Mouse (Mus musculus) stomach, embryonic 16.5 days (tissue): ENCODE results near the gene Tmem38b. TPM values are rescaled to one million over a fixed set of nuclear protein-coding genes. Genes with fewer than 3 reads are reported as not detected.

ENCODE experiments used
- ATAC-seq: fragments of 200-750 bp; cut with Nextera tagmentation; 2 replicates; pipeline ENCODE4 v1.8.0; 2017; ENCODE audit warnings: moderate number of reproducible peaks, moderate TSS enrichment; ENCODE audit not compliant: insufficient read depth, low FRiP score
- H3K27ac ChIP-seq: fragments of 300-500 bp; sonication (generic); 2 replicates; pipeline ENCODE4 v1.5.1; 2014; ENCODE audit warnings: low read length
- H3K27me3 ChIP-seq: fragments of 300-500 bp; sonication (generic); 2 replicates; pipeline ENCODE4 v1.6.1; 2014; ENCODE audit warnings: low read length, control low read depth, mixed read lengths; ENCODE audit not compliant: control insufficient read depth, insufficient read depth
- H3K36me3 ChIP-seq: fragments of 300-500 bp; sonication (generic); 2 replicates; pipeline ENCODE4 v1.6.1; 2014; ENCODE audit warnings: low read length; ENCODE audit not compliant: control insufficient read depth, insufficient read depth
- H3K4me1 ChIP-seq: fragments of 300-500 bp; sonication (generic); 2 replicates; pipeline ENCODE4 v1.6.1; 2014; ENCODE audit warnings: low read length, control low read depth, mixed read lengths; ENCODE audit not compliant: control insufficient read depth, insufficient read depth
- H3K4me2 ChIP-seq: fragments of 300-500 bp; sonication (generic); 2 replicates; pipeline ENCODE4 v1.6.1; 2014; ENCODE audit warnings: low read depth, low read length, mixed read lengths
- H3K4me3 ChIP-seq: fragments of 300-500 bp; sonication (generic); replicated peaks from 2 replicates; pipeline ENCODE4 v1.5.1; 2014; ENCODE audit warnings: mild to moderate bottlenecking, low read length
- H3K9ac ChIP-seq: fragments of 300-500 bp; sonication (generic); 2 replicates; pipeline ENCODE4 v1.6.1; 2014; ENCODE audit warnings: low read length
- H3K9me3 ChIP-seq: fragments of 300-500 bp; sonication (generic); replicated peaks from 2 replicates; pipeline ENCODE4 v1.6.1; 2016; ENCODE audit warnings: low read length, control low read depth; ENCODE audit not compliant: control insufficient read depth
- WGBS: fragments of 180-500 bp; shearing (Covaris S2); extraction: QIAGEN DNeasy Blood & Tissue Kit; methylation state at CpG from one replicate; pipeline ENCODE4 v1.1.7; 2014; 5-methylcytosine and 5-hydroxymethylcytosine counted together
- polyA plus RNA-seq: library from polyadenylated mRNA; unstranded; fragments of >200 nt; fragmentation: Nextera tagmentation; extraction: Ambion mirVana; gene quantifications from 2 replicates; pipeline ENCODE4 v1.2.1, GENCODE M21; 2015

The Tmem38b gene
- polyA plus RNA-seq, 1 experiment from 2014 or later = 13.8 TPM

- ATAC-seq = no peak
- WGBS = 7% methylated on average over 11 of the region's 11 CpGs
- H3K9ac ChIP-seq = peak overlapping the region; percentile 91
Observed at GRCm38 (mm10) chr4:53826641-53827248, 900 bp downstream of the Tmem38b start.

GRCm38 (mm10) chr4:53827869-53828268 lies 2.0 kb downstream of the Tmem38b start:
- Histone ChIP-seq H3K9me3 (no peaks in the 10 kb centered on the region), H3K4me3 (no peak overlapping the region), H3K9ac (no peak overlapping the region), H3K27ac (no peak overlapping the region), H3K27me3 (no peaks in the 10 kb centered on the region), H3K4me2 (no peak overlapping the region), H3K36me3 (no peaks in the 10 kb centered on the region), H3K4me1 (peaks cover 9% of the 10 kb centered on the region)
- 86% methylated on average over 5 of the region's 5 CpGs for WGBS
- no peak for ATAC-seq

More at GRCm38 (mm10) chr4:53826641-53827248, 900 bp downstream of the Tmem38b start:
- Histone ChIP-seq H3K27me3 (no peaks in the 10 kb centered on the region), H3K27ac (no peak overlapping the region), H3K9me3 (no peaks in the 10 kb centered on the region), H3K4me2 (peak overlapping the region; percentile 91), H3K4me3 (peak overlapping the region; percentile 99), H3K4me1 (peaks cover 9% of the 10 kb centered on the region), H3K36me3 (no peaks in the 10 kb centered on the region)

GRCm38 (mm10) chr4:53828914-53829313 lies 3.1 kb downstream of the Tmem38b start:
- WGBS = 61% methylated on average over 3 of the region's 3 CpGs
- no peaks in the 10 kb centered on the region for H3K36me3 ChIP-seq
- ATAC-seq = no peak
- H3K27ac ChIP-seq = no peak overlapping the region
- no peaks in the 10 kb centered on the region for H3K27me3 ChIP-seq
- H3K4me1 ChIP-seq = peaks cover 6% of the 10 kb centered on the region
- H3K4me3 ChIP-seq = no peak overlapping the region
- no peak overlapping the region for H3K4me2 ChIP-seq
- no peak overlapping the region for H3K9ac ChIP-seq
- no peaks in the 10 kb centered on the region for H3K9me3 ChIP-seq

- Histone ChIP-seq H3K4me2 (no peak overlapping the region), H3K4me1 (peaks cover 4% of the 10 kb centered on the region), H3K27me3 (no peaks in the 10 kb centered on the region), H3K4me3 (no peak overlapping the region), H3K27ac (no peak overlapping the region), H3K9me3 (no peaks in the 10 kb centered on the region), H3K9ac (no peak overlapping the region), H3K36me3 (no peaks in the 10 kb centered on the region)
- ATAC-seq = no peak
- WGBS = 92% methylated on average over 4 of the region's 4 CpGs
Observed at GRCm38 (mm10) chr4:53830016-53830415, 4.2 kb downstream of the Tmem38b start.

- ATAC-seq = no peak
- H3K9ac ChIP-seq = no peak overlapping the region
- H3K9me3 ChIP-seq = no peaks in the 10 kb centered on the region
- H3K27me3 ChIP-seq = no peaks in the 10 kb centered on the region
- no peak overlapping the region for H3K4me2 ChIP-seq
- no peaks in the 10 kb centered on the region for H3K36me3 ChIP-seq
- WGBS = 83% methylated on average over 2 of the region's 2 CpGs
- no peak overlapping the region for H3K27ac ChIP-seq
- no peaks in the 10 kb centered on the region for H3K4me1 ChIP-seq
- no peak overlapping the region for H3K4me3 ChIP-seq
Observed at GRCm38 (mm10) chr4:53830579-53830978, 4.7 kb downstream of the Tmem38b start.

- H3K27ac ChIP-seq = no peak overlapping the region
- no peaks in the 10 kb centered on the region for H3K9me3 ChIP-seq
- H3K9ac ChIP-seq = no peak overlapping the region
- no peaks in the 10 kb centered on the region for H3K36me3 ChIP-seq
- no peak overlapping the region for H3K4me3 ChIP-seq
- H3K4me2 ChIP-seq = no peak overlapping the region
- no peaks in the 10 kb centered on the region for H3K4me1 ChIP-seq
- no peaks in the 10 kb centered on the region for H3K27me3 ChIP-seq
- no peak for ATAC-seq
- WGBS = 46% methylated on average over 3 of the region's 3 CpGs
Observed at GRCm38 (mm10) chr4:53832321-53832720, 6.5 kb downstream of the Tmem38b start.

- no peak for ATAC-seq
- H3K4me1 ChIP-seq = no peaks in the 10 kb centered on the region
- H3K27me3 ChIP-seq = no peaks in the 10 kb centered on the region
- H3K9me3 ChIP-seq = no peaks in the 10 kb centered on the region
- H3K36me3 ChIP-seq = no peaks in the 10 kb centered on the region
- H3K4me2 ChIP-seq = no peak overlapping the region
- 30% methylated on average over 5 of the region's 5 CpGs for WGBS
- no peak overlapping the region for H3K4me3 ChIP-seq
- H3K27ac ChIP-seq = no peak overlapping the region
- H3K9ac ChIP-seq = no peak overlapping the region
Observed at GRCm38 (mm10) chr4:53836978-53837377, 11.1 kb downstream of the Tmem38b start.

GRCm38 (mm10) chr4:53840158-53840870 lies 14.5 kb downstream of the Tmem38b start:
- Histone ChIP-seq H3K4me1 (no peaks in the 10 kb centered on the region), H3K27ac (no peak overlapping the region), H3K27me3 (no peaks in the 10 kb centered on the region), H3K36me3 (no peaks in the 10 kb centered on the region), H3K4me2 (no peak overlapping the region), H3K4me3 (no peak overlapping the region), H3K9me3 (no peaks in the 10 kb centered on the region), H3K9ac (no peak overlapping the region)
- no peak for ATAC-seq
- WGBS = 84% methylated on average over 15 of the region's 15 CpGs

- Histone ChIP-seq H3K27ac (no peak overlapping the region), H3K9ac (no peak overlapping the region), H3K4me1 (no peaks in the 10 kb centered on the region), H3K27me3 (no peaks in the 10 kb centered on the region), H3K4me2 (no peak overlapping the region), H3K4me3 (no peak overlapping the region), H3K36me3 (no peaks in the 10 kb centered on the region), H3K9me3 (no peaks in the 10 kb centered on the region)
- WGBS = 53% methylated on average over 8 of the region's 8 CpGs
- ATAC-seq = no peak
Observed at GRCm38 (mm10) chr4:53843553-53843952, 17.7 kb downstream of the Tmem38b start.
